Mouse (Mus musculus): ENCODE data around the gene Gm960.

- no peak for TF ChIP-seq CTCF (IDR thresholded peaks at IDR 0.05; ENCODE audit: extremely low read depth, insufficient read depth, insufficient read length, insufficient replicate concordance)
- no peak for TF ChIP-seq POLR2A (IDR thresholded peaks at IDR 0.05; ENCODE audit: low read depth, low read length)
Measured at GRCm38 (mm10) chr19:4745681-4746080, 47.2 kb upstream of the Gm960 start.

Data from spleen, adult 2 months (tissue).